Mouse (Mus musculus) E14TG2a.4 (cell line): Measurements from ENCODE around the gene Plagl2.

Source experiments
- CTCF ChIP-seq: conservative IDR thresholded peaks from 2 replicates; pipeline ENCODE4 v1.5.1; 2014; ENCODE audit warnings: low read length
- NANOG ChIP-seq: IDR thresholded peaks from 2 replicates; pipeline ENCODE4 v1.6.1; 2014; ENCODE audit warnings: borderline replicate concordance, low read length, mixed read lengths
- POU5F1 ChIP-seq: IDR thresholded peaks from 2 replicates; pipeline ENCODE4 v1.6.1; 2014; ENCODE audit warnings: low read length, borderline replicate concordance

DNA sequence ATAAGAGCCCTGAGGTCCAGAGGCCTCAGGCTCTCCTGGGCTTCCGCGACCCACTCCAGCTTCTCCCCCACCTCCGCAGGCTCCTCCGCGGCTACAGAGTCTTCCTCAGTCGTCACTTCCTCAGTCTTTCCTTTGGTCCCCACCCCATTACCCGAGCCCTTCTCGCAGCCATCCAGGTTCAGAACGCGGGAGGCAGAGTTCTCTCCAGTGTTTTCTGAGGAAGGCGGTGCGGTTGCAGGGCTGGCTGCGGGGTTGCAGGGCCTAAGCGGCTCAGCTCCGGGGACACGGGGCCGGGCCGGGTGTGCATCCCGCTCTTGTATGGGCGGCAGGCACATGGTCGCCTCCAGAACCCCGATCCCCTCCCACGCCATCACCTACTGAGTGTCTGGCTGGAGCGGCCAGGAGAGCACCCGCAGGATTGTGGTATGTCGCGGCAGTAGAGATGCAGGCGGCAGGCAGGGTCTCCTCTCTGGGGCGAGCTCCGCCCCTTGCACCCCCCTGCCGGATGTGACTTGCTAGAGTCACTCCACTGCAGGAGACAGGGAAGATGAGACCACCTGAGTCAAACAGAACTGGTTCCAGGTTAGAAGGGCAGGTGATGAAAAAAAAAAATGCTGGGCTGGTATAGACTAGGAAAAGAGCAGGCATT, 16.2 kb downstream of the Plagl2 start, which contains the start of gene Tspyl3:
- TF ChIP-seq NANOG (no peak), CTCF (no peak), POU5F1 (no peak)
